In genomic region chr3:141491272-141491950, GRCm38 (mm10) we compare ENCODE assay signal across 8 mouse cellular contexts. TPM values are rescaled to one million over a fixed set of nuclear protein-coding genes. Genes with fewer than 3 reads are reported as not detected.
A peak's percentile ranks its signal among the peaks of the same experiment; 100 is the strongest.
DNase-seq lines count a peak whose midpoint lies in the region; ATAC-seq lines count a peak whose summit lies in the region.

No protein-coding gene starts in this region.

- WGBS in embryonic facial prominence, embryonic 15.5 days: 20% methylated on average over 5 of the region's 5 CpGs
- WGBS in limb, embryonic 10.5 days: 28% methylated on average over 5 of the region's 5 CpGs
- 35% methylated on average over 5 of the region's 5 CpGs for whole genome bisulfite sequencing in forebrain, embryonic 16.5 days

- peak overlapping the region; percentile 75 for H3K27ac ChIP-seq in embryonic facial prominence, embryonic 15.5 days (replicated peaks)
- peak overlapping the region; percentile 77 for H3K27ac ChIP-seq in limb, embryonic 10.5 days
- H3K27ac ChIP-seq in forebrain, embryonic 16.5 days (ENCODE audit: low read length): no peak overlapping the region

- H3K36me3 ChIP-seq in embryonic facial prominence, embryonic 15.5 days: no peaks in the 10 kb centered on the region
- no peaks in the 10 kb centered on the region for H3K36me3 ChIP-seq in limb, embryonic 10.5 days
- no peaks in the 10 kb centered on the region for H3K36me3 ChIP-seq in forebrain, embryonic 16.5 days (ENCODE audit: control insufficient read depth, insufficient read depth)

- peaks cover 7% of the 10 kb centered on the region for H3K4me1 ChIP-seq in embryonic facial prominence, embryonic 15.5 days
- H3K4me1 ChIP-seq in limb, embryonic 10.5 days: peaks cover 33% of the 10 kb centered on the region
- H3K4me1 ChIP-seq in forebrain, embryonic 16.5 days (replicated peaks; ENCODE audit: control insufficient read depth, insufficient read depth, low read length): peaks cover 3% of the 10 kb centered on the region; the same call in 1 of the 2 replicates

- peak; percentile 47; the same call in 1 of the 2 replicates for ATAC-seq in embryonic facial prominence, embryonic 15.5 days (ENCODE audit: insufficient number of reproducible peaks, low FRiP score, low TSS enrichment, low read depth)
- ATAC-seq in forebrain, embryonic 16.5 days: no peak

- DNase-seq in cerebellum, postnatal 25 days: peak; percentile 33 to 34
- DNase-seq in cerebellum, postnatal 36 days: no peak
- DNase-seq in 3134 (ENCODE audit: extremely low read depth, insufficient read length, low spot score): peak; percentile 62
- DNase-seq in limb, embryonic 10.5 days (ENCODE audit: low spot score): peak; percentile 79
- no peak for DNase-seq in thymus, postnatal 4 days
- no peak for DNase-seq in frontal cortex, postnatal 14 days (ENCODE audit: low spot score in 2 of 2)

- no peaks in the 10 kb centered on the region for H3K9me3 ChIP-seq in embryonic facial prominence, embryonic 15.5 days (replicated peaks)
- no peaks in the 10 kb centered on the region for H3K9me3 ChIP-seq in limb, embryonic 10.5 days (replicated peaks)
- H3K9me3 ChIP-seq in forebrain, embryonic 16.5 days (ENCODE audit: control insufficient read depth, low read length): no peaks in the 10 kb centered on the region

- no peak overlapping the region for H3K9ac ChIP-seq in embryonic facial prominence, embryonic 15.5 days
- no peak overlapping the region for H3K9ac ChIP-seq in forebrain, embryonic 16.5 days (replicated peaks; ENCODE audit: low read depth, low read length)

- H3K4me3 ChIP-seq in embryonic facial prominence, embryonic 15.5 days (replicated peaks): no peak overlapping the region
- no peak overlapping the region for H3K4me3 ChIP-seq in limb, embryonic 10.5 days
- no peak overlapping the region for H3K4me3 ChIP-seq in forebrain, embryonic 16.5 days (replicated peaks; ENCODE audit: low read length)

- H3K4me2 ChIP-seq in embryonic facial prominence, embryonic 15.5 days (replicated peaks): peak overlapping the region; percentile 22; the same call in 1 of the 2 replicates
- no peak overlapping the region for H3K4me2 ChIP-seq in forebrain, embryonic 16.5 days (ENCODE audit: low read length)

- no peaks in the 10 kb centered on the region for H3K27me3 ChIP-seq in embryonic facial prominence, embryonic 15.5 days
- H3K27me3 ChIP-seq in limb, embryonic 10.5 days (ENCODE audit: low read depth, poor library complexity, severe bottlenecking): no peaks in the 10 kb centered on the region
- no peaks in the 10 kb centered on the region for H3K27me3 ChIP-seq in forebrain, embryonic 16.5 days (replicated peaks; ENCODE audit: control insufficient read depth, insufficient read depth, low read length)

RNA-seq across cellular contexts. Expression of gene Unc5c, which starts 26.4 kb away (rescaled TPM):
- 5.4 and 6.7 TPM in 2 replicates for polyA plus RNA-seq in embryonic facial prominence, embryonic 15.5 days (2015; fragmentation: Nextera tagmentation; extraction: Ambion mirVana)
- polyA plus RNA-seq in limb, embryonic 10.5 days (2016; fragmentation: Nextera tagmentation; extraction: Ambion mirVana): 7.4 and 12.9 TPM in 2 replicates
- polyA plus RNA-seq in forebrain, embryonic 16.5 days (2015; fragmentation: Nextera tagmentation; extraction: Ambion mirVana): 5.9 and 7.9 TPM in 2 replicates

Comparison
In these comparisons a context has a peak if more than half of its experiments do, and no peak if none do; other contexts are left out.
1. DNase-seq: peak in cerebellum, postnatal 25 days (2 of 2), 3134 (single experiment) and limb, embryonic 10.5 days (single experiment); none in cerebellum, postnatal 36 days (0 of 2), thymus, postnatal 4 days (single experiment) and frontal cortex, postnatal 14 days (0 of 2).